Mouse (Mus musculus) kidney, adult 8-10 months (tissue): ENCODE results near the gene Gm16513.
"Not testable (repeated sequence)": the region's sequence is repeated elsewhere in the genome, so short reads cannot be mapped to it uniquely, and the experiment has no call there.

Source experiments
- DNase-seq, 2 experiments: peaks; one replicate each; pipeline ENCODE4 v3.0.0; 2022

The Gm16513 gene

DNA sequence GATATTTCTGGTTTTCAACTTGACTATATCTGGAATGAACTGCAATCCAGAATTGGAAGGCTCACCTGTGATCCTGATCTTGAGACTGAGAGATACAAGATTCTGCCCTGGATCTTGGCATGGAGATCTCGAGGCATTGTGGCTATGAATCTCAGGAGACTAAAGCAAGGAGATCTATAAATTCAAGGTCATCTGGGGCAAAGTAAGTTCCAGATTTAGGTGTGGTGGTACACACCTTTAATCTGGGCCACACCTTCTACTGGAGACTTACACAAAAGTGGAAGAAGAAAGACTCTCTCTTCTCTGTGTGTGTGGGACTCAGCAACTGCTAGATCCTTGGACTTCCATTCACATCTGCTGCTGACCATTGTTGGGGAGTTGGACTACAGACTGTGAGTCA, at the start of gene Gm16513:
Gene Gm16513, plus strand, starts transcription at position 301 of the 400 bp plus-strand sequence.
- DNase-seq: not testable (repeated sequence)
